Mouse (Mus musculus): ENCODE measurements around the gene Ypel4.

DNA sequence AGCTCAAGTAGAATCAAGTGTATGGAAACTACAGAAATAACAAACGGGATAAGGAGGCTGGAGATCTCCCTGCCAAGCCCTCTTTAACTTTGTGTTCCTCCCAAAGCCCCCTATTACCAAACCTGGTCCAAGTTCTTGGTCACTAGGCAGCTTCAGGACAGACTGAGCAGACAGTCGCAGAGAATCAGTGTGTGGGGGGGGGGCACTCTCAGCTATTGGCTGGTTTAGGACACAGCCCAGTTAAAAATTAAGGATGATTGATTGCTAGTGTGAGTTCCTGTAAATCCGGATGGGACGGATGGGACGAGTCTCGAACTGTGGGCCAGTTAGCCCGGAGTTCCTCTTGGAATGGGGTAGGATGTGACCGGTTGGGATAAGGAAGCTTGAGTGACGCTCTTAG is 41.4 kb downstream of the Ypel4 start, which contains the start of gene Serping1:
- no peak for TF ChIP-seq POLR2A (IDR thresholded peaks at IDR 0.05; ENCODE audit: insufficient read depth, low read depth, low read length)
- no peak for TF ChIP-seq CTCF (IDR thresholded peaks at IDR 0.05)
- no peak for TF ChIP-seq EP300 (IDR thresholded peaks at IDR 0.05; ENCODE audit: insufficient read depth, low read depth, low read length)
